Mouse (Mus musculus) cerebellum, postnatal 14 days (tissue): ENCODE measurements around the gene Odaph.
A peak's percentile ranks its signal among the peaks of the same experiment; 100 is the strongest.

Experiments used
- DNase-seq, 2 experiments: peaks; one replicate each; pipeline ENCODE4 v3.0.0; 2021; ENCODE audit warnings: mixed read lengths in 2 of 2

Gene Odaph

DNA sequence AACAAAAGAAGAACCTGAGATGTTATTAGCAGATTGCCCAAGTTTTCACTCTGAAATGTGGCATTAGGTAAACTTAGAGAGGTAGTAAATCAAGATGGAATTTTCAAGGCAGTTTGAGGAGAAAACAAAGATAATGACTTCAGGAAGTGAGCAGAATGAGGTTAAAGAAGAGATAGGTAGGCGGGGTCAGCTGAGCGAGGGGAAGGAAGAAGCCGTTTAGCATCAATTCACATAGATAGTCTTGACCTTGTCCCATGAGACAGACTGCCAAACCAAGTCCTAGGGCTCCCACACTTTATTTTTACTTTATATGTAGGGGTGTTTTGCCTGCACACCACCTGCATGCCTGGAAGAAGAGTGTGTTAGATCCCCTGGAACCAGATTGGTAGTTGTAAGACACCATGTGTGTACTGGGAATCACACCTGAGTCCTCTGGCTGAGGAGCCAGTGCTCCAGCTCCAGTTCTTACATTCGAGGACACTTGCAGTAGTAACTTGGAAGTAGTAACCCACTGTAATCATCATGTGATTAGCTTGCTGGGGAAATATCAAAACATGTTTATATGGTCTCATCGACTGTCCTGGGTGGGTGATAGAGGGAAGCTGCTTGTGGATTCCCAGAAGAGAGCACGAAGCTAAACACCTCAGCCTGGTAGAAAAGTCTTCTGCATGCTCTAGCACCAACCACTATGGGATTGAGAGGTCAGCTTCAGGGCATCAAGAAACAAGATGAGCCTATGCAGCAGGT lies 4.1 kb downstream of the Odaph start:
- DNase-seq, result no peak

DNA sequence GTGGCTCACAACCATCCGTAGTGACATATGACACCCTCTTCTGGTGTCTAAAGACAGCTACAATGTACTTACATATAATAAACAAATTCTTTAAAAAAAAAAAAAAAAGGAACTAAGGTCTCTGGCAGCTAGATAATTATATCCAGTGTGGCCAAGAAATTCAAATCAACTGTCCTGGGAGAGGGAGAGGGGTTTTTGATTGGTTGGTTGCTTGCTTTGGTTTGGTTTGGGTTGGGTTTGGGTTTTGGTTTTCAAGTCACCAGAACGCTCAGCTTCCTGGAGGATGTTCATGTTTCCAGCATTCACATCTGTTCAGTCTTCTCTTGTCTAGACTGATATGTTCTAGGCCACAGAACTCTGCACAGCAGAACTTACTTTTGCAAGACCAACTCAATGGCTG lies 5.8 kb downstream of the Odaph start:
- DNase-seq, result no peak

DNA sequence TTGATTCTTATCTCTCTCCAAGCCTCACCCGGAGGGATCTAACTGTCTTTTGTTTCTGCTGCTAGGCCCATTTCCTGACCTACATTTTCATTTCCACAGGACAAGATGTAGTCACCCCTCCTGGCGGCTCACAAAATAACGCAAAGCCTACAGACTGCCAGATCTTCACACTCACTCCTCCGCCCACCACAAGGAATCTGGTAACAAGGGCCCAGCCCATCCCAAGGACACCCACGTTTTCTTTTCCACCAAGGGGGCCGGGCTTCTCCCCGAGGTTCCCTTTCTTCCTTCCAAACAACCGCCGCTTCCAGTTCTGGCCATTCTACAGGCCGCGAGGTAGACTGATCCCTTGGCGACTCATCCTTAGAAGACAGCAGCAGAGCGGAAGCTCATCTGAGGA lies 7.3 kb downstream of the Odaph start:
- DNase-seq, result peak; percentile 6

DNA sequence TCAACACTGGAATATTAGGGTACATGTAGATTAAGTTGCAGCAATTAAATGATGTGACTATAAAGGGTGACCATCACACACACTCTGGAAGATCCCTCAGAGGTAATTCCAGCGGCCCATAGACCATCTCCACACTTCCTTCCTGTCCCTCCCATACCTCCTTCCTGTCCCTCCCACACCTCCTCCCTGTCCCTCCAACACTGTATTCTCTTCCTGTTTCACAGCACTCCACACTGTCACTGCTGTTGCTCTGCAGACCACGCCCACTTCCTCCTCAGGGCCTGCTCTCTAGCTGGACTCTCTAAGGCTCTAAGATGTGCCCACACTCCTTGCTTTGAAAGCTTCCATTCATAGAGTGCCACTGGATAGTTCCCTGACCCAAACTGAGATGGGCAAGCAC lies 13.5 kb downstream of the Odaph start:
- DNase-seq, result no peak

- DNase-seq, result peak; percentile 7 to 9
Observed at GRCm38 (mm10) chr5:92003011-92003410, 15.7 kb downstream of the Odaph start.

DNA sequence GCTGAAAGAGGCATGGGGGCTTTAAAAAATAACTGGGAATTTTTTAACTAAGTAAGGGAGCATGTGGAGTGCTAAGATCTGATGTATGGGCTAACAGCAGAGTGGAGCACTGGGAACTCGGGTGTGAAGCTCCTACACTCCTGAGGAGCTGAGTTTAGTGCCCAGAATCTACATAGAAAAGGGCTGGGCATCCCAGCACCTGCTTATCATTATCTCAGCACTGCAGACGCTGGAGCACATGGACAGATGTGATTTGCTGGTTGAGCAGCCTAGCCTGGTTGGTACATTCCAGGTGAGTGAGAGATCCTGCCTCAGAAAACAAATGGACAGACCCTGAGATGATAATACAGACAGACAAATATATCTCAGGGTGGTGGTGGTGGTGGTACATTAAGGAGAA lies 22.6 kb downstream of the Odaph start:
- no peak for DNase-seq

- no peak for DNase-seq
Observed at GRCm38 (mm10) chr5:92011756-92012155, 24.5 kb downstream of the Odaph start.

DNA sequence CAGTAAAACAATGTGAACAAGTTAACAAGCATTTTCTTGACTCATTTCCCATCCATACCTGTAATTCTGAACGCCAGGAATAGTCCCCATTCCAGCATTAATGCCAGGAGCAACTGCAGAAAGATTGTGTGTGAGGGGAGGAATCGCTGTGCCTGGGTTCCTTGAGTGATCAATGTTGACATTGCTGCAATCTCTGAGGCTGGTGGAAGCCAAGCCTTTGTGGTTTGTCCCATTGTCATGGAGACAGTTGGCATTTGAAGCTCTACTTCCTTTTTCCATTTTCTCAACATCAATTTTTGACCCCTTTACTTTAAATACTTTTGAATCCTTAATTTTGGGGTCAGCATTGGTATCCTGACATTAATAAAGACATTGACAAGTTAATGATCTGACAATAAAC lies 32.7 kb downstream of the Odaph start:
- no peak for DNase-seq

GRCm38 (mm10) chr5:92042377-92043348 lies 55.4 kb downstream of the Odaph start:
- DNase-seq, result peak; percentile 99 to 100

DNA sequence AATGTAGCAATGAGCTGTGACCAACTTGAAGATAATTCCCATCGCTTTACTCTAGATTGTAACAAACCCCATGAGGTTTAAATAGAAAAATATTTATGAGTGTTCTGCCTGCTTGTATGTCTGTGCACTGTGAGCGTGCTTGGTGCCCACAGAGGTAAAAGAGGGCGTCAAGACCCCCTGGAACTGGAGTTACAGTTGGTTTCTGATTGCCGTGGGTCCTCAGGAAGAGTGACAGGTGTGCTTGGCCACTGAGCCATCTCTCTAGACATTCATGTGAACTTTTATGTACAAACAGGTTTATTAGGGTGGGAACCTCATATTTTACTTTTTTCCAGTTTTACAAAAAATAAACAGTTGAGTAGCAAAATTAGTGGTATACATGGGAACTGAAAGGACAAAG lies 56.5 kb downstream of the Odaph start, which contains the start of gene Cdkl2:
TSS of gene Cdkl2 (minus strand) at position 101 of the 400 bp plus-strand sequence.
- DNase-seq, result no peak
